Mouse (Mus musculus) hindbrain, embryonic 14.5 days (tissue): ENCODE measurements around the gene Apoa1. TPM values are rescaled to one million over a fixed set of nuclear protein-coding genes. Genes with fewer than 3 reads are reported as not detected.

Experiments used
- ATAC-seq: fragments of 200-750 bp; cut with Nextera tagmentation; 2 replicates; pipeline ENCODE4 v1.8.0; 2017; ENCODE audit warnings: moderate number of reproducible peaks, mild to moderate bottlenecking, moderate TSS enrichment, moderate library complexity; ENCODE audit not compliant: low FRiP score
- DNase-seq: peaks from one replicate; pipeline ENCODE4 v3.0.0-alpha.2; 2015; ENCODE audit warnings: low spot score
- H3K27ac ChIP-seq: fragments of 300-500 bp; sonication (generic); 2 replicates; pipeline ENCODE4 v1.5.1; 2014; ENCODE audit warnings: mild to moderate bottlenecking, moderate library complexity
- H3K27me3 ChIP-seq: fragments of 300-500 bp; sonication (generic); 2 replicates; pipeline ENCODE4 v1.6.1; 2014; ENCODE audit warnings: mild to moderate bottlenecking, low read length, mixed read lengths; ENCODE audit not compliant: control insufficient read depth, insufficient read depth
- H3K36me3 ChIP-seq: fragments of 300-500 bp; sonication (generic); replicated peaks from 2 replicates; pipeline ENCODE4 v1.6.1; 2014; ENCODE audit not compliant: control insufficient read depth, insufficient read depth
- H3K4me1 ChIP-seq: fragments of 300-500 bp; sonication (generic); replicated peaks from 2 replicates; pipeline ENCODE4 v1.6.1; 2014; ENCODE audit warnings: antibody characterized with exemption, low read length, mixed read lengths; ENCODE audit not compliant: control insufficient read depth, insufficient read depth
- H3K4me2 ChIP-seq: fragments of 300-500 bp; sonication (generic); replicated peaks from 2 replicates; pipeline ENCODE4 v1.6.1; 2014; ENCODE audit warnings: mild to moderate bottlenecking, moderate library complexity
- H3K4me3 ChIP-seq: fragments of 300-500 bp; sonication (generic); replicated peaks from 2 replicates; pipeline ENCODE4 v1.5.1; 2014; ENCODE audit warnings: mild to moderate bottlenecking, low read length
- H3K9ac ChIP-seq: fragments of 300-500 bp; sonication (generic); 2 replicates; pipeline ENCODE4 v1.6.1; 2014
- H3K9me3 ChIP-seq: fragments of 300-500 bp; sonication (generic); 2 replicates; pipeline ENCODE4 v1.6.1; 2016; ENCODE audit warnings: low read length; ENCODE audit not compliant: control insufficient read depth
- whole genome bisulfite sequencing: fragments of 180-500 bp; shearing (Covaris S2); extraction: QIAGEN DNeasy Blood & Tissue Kit; methylation state at CpG from one replicate; pipeline ENCODE4 v1.1.7; 2014; 5-methylcytosine and 5-hydroxymethylcytosine counted together
- polyA plus RNA-seq: library from polyadenylated mRNA; unstranded; fragments of >200 nt; fragmentation: Nextera tagmentation; extraction: Ambion mirVana; gene quantifications from 2 replicates; pipeline ENCODE4 v1.2.1, GENCODE M21; 2014

Apoa1 gene
- 3.9 and 4.6 TPM in 2 replicates for polyA plus RNA-seq

DNA sequence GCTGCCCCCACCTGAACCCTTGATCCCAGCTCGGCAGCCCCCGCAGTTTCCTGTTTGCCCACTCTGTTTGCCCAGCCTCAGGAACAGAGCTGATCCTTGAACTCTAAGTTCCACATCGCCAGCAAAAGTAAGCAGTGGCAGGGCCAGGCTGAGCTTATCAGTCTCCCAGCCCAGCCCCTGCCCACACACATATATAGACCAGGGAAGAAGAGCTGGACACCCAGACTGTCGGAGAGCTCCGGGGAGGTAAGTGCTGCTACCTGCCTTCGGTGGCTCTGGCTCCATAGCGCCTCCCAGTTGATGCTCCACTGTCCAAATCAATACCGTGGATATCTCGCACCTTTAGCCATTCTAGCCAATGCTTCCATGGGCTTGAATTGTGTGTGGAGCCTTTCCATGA is at the start of gene Apoa1:
Gene Apoa1 (plus strand): TSS at position 90 of the 400 bp plus-strand sequence.
- Histone ChIP-seq H3K4me2 (no peak within 1 kb of the TSS), H3K36me3 (peaks cover 6% of the 10 kb centered on the region; the same call in 1 of the 2 replicates), H3K27ac (no peak within 1 kb of the TSS), H3K9ac (no peak within 1 kb of the TSS), H3K27me3 (no peaks in the 10 kb centered on the region), H3K9me3 (no peaks in the 10 kb centered on the region), H3K4me1 (peaks cover 8% of the 10 kb centered on the region; the same call in 1 of the 2 replicates), H3K4me3 (no peak within 1 kb of the TSS)
- ATAC-seq (no peak), DNase-seq (no peak)
- 66% methylated on average over 9 of the region's 9 CpGs for WGBS

DNA sequence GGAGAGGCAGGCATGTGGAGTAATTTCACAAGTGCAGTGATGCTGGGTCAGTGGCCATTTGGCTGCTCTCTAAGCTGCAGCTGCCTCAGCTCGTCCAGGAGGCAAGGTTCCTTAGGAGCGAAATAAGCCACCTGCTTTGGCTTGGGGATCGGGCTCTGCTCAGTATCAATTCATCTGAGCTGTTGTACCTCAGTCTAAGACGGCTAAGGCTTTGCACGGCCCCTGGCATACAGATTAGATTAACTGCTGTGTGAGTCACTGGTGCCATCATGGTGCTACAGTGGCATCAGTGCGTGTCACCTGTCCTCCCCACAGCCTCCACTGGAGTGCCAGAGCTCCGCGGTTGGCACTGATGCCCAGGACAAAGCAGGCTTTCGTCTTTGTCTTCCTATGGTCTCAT is 49.8 kb upstream of the Apoa1 start:
- Histone ChIP-seq H3K9me3 (no peaks in the 10 kb centered on the region), H3K4me2 (no peak overlapping the region), H3K36me3 (peaks cover 14% of the 10 kb centered on the region; the same call in 1 of the 2 replicates), H3K4me3 (no peak overlapping the region), H3K27ac (no peak overlapping the region), H3K27me3 (no peaks in the 10 kb centered on the region), H3K4me1 (no peaks in the 10 kb centered on the region; the same call in 1 of the 2 replicates), H3K9ac (no peak overlapping the region)
- WGBS = 92% methylated on average over 9 of the region's 9 CpGs
- DNase-seq (no peak), ATAC-seq (no peak)

DNA sequence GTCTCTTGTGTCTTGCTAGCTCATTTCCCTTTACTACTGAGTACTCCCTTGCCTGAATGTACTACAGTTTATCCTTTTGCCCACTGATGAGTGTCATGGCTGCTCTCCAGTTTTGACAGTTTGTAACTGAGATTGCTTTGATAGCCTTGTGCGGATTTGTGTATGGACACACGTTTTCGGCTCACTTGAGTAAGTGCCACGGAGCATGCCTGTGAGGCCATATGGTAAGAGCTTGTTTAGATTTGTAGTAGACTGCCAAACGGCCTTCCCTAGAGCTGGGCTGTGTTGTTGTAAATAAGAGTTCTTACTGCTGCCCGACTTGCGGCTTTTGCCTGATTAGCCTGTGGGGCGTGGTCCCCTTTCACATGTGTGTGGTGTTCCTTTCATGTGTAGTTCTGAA is 47.1 kb upstream of the Apoa1 start:
- no peak for ATAC-seq
- Histone ChIP-seq H3K4me3 (no peak overlapping the region), H3K27me3 (no peaks in the 10 kb centered on the region), H3K4me2 (no peak overlapping the region), H3K9me3 (no peaks in the 10 kb centered on the region), H3K36me3 (peaks cover 14% of the 10 kb centered on the region; the same call in 1 of the 2 replicates), H3K4me1 (no peaks in the 10 kb centered on the region), H3K27ac (no peak overlapping the region), H3K9ac (no peak overlapping the region)
- WGBS = 90% methylated on average over 8 of the region's 8 CpGs
- DNase-seq = no peak

DNA sequence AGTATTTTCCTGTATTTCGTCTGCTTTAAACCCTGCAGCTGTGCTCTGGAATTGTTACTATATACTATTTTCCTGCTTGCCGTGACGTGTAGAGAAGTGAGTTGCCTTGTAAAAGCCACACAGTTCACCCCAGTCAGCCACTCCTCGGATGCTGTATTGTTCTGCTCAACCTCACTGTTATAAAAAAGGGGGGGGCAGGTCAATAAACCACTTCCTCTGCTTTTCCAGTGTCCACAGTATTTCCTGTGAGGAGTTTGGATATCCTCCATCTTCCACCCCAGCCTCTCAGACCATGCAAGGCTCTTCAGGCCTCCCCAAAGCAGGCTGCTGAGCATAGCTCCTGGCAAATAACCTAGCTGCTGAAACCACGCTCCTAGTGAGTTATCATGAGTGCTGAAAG is 43.8 kb upstream of the Apoa1 start:
- Histone ChIP-seq H3K4me1 (no peaks in the 10 kb centered on the region), H3K4me2 (no peak overlapping the region), H3K27ac (no peak overlapping the region), H3K36me3 (no peaks in the 10 kb centered on the region), H3K4me3 (no peak overlapping the region), H3K27me3 (no peaks in the 10 kb centered on the region), H3K9me3 (no peaks in the 10 kb centered on the region), H3K9ac (no peak overlapping the region)
- DNase-seq (no peak), ATAC-seq (no peak)
- 83% methylated on average over 5 of the region's 5 CpGs for WGBS

GRCm38 (mm10) chr9:46185191-46185590 is 43.2 kb upstream of the Apoa1 start:
- Histone ChIP-seq H3K4me2 (no peak overlapping the region), H3K36me3 (no peaks in the 10 kb centered on the region), H3K9ac (no peak overlapping the region), H3K9me3 (no peaks in the 10 kb centered on the region), H3K27ac (no peak overlapping the region), H3K4me3 (no peak overlapping the region), H3K27me3 (no peaks in the 10 kb centered on the region), H3K4me1 (no peaks in the 10 kb centered on the region)
- no peak for ATAC-seq
- WGBS = 59% methylated on average over 2 of the region's 2 CpGs
- DNase-seq = peak; percentile 40

DNA sequence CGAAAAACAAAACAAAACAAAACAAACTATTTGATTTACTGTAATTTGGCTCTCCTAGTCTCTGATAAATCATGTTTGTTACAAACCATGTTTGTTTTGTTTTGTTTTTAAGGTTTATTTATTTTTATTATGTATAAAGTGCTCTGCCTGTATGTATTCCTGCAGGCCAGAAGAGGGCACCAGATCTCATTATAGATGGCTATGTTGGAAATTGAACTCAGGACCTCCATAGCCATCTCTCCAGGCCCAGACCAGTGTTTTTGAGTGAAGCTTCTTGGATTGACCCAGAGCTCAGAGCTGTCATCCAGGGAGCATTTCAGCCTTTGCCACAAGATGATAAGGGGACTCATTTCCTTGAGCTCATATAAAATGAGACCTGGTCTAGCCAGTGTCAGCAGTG is 42.0 kb upstream of the Apoa1 start:
- no peaks in the 10 kb centered on the region for H3K9me3 ChIP-seq
- no peak overlapping the region for H3K4me2 ChIP-seq
- no peaks in the 10 kb centered on the region for H3K36me3 ChIP-seq
- no peak for ATAC-seq
- 83% methylated on average over 1 of the region's 1 CpGs for WGBS
- H3K9ac ChIP-seq = no peak overlapping the region
- no peak overlapping the region for H3K4me3 ChIP-seq
- DNase-seq = no peak
- H3K4me1 ChIP-seq = no peaks in the 10 kb centered on the region
- no peaks in the 10 kb centered on the region for H3K27me3 ChIP-seq
- no peak overlapping the region for H3K27ac ChIP-seq

- Histone ChIP-seq H3K36me3 (no peaks in the 10 kb centered on the region), H3K4me2 (no peak overlapping the region), H3K4me3 (no peak overlapping the region), H3K9me3 (no peaks in the 10 kb centered on the region), H3K9ac (no peak overlapping the region), H3K27me3 (no peaks in the 10 kb centered on the region), H3K4me1 (no peaks in the 10 kb centered on the region), H3K27ac (no peak overlapping the region)
- no peak for ATAC-seq
- 91% methylated on average over 4 of the region's 4 CpGs for WGBS
- no peak for DNase-seq
Observed at GRCm38 (mm10) chr9:46188370-46188769, 40.0 kb upstream of the Apoa1 start.

- 66% methylated on average over 5 of the region's 5 CpGs for WGBS
- no peak overlapping the region for H3K27ac ChIP-seq
- no peak for DNase-seq
- no peaks in the 10 kb centered on the region for H3K9me3 ChIP-seq
- no peak overlapping the region for H3K4me2 ChIP-seq
- no peak for ATAC-seq
- H3K36me3 ChIP-seq = no peaks in the 10 kb centered on the region
- no peak overlapping the region for H3K9ac ChIP-seq
- H3K4me3 ChIP-seq = no peak overlapping the region
- H3K4me1 ChIP-seq = no peaks in the 10 kb centered on the region
- no peaks in the 10 kb centered on the region for H3K27me3 ChIP-seq
Observed at GRCm38 (mm10) chr9:46188956-46189355, 39.4 kb upstream of the Apoa1 start.

DNA sequence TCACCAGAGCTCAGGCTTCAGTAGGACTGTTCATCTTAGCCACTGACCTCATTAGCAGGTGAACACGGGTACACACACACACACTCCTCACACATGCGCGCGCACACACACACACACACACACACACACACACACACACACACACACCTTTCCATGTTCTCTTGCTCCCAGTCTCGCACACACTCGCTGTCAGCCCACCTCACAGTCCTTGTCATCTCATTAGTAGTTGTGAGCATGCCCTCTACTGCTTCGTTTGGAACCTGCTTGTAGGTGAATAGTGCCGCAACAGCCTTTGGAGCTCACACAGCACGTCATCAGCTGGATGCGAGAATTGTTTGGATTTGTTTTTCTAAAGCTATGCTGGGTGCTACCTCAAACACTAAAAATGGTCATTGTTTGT is 39.0 kb upstream of the Apoa1 start:
- H3K36me3 ChIP-seq = peaks cover 2% of the 10 kb centered on the region; the same call in 1 of the 2 replicates
- no peaks in the 10 kb centered on the region for H3K4me1 ChIP-seq
- H3K27me3 ChIP-seq = no peaks in the 10 kb centered on the region
- ATAC-seq (no peak), DNase-seq (no peak)
- H3K4me2 ChIP-seq = no peak overlapping the region
- no peak overlapping the region for H3K9ac ChIP-seq
- no peak overlapping the region for H3K4me3 ChIP-seq
- 0 out of 2 replicates have a peak overlapping the region, but pooled peaks have one; percentile 3 for H3K27ac ChIP-seq
- H3K9me3 ChIP-seq = no peaks in the 10 kb centered on the region
- 80% methylated on average over 10 of the region's 10 CpGs for WGBS

DNA sequence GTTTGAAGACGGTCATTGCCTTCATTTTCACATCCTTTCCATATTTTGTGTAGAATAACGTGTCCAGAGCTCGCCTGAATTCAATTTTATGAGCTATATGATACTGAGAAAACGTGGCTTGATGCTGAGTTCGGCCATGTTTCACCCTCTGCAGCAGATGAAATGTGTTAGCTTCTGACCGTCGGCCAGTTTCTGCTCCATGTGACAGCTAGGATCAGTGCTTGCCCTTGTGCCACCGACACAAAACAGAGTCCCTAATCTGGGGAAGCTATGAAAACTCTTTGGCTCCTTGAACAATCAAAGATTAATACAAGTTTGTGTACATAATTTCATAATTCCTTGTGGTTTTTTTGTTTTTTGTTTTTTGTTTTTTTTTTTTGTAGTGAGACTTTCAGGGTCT is 37.1 kb upstream of the Apoa1 start:
- Histone ChIP-seq H3K4me2 (no peak overlapping the region), H3K9ac (no peak overlapping the region), H3K9me3 (no peaks in the 10 kb centered on the region), H3K36me3 (peaks cover 21% of the 10 kb centered on the region), H3K4me3 (no peak overlapping the region), H3K27me3 (no peaks in the 10 kb centered on the region), H3K27ac (no peak overlapping the region), H3K4me1 (no peaks in the 10 kb centered on the region)
- 81% methylated on average over 8 of the region's 8 CpGs for WGBS
- ATAC-seq (no peak), DNase-seq (no peak)
